ENCODE assay signal across 17 mouse cellular contexts in the genomic region with DNA sequence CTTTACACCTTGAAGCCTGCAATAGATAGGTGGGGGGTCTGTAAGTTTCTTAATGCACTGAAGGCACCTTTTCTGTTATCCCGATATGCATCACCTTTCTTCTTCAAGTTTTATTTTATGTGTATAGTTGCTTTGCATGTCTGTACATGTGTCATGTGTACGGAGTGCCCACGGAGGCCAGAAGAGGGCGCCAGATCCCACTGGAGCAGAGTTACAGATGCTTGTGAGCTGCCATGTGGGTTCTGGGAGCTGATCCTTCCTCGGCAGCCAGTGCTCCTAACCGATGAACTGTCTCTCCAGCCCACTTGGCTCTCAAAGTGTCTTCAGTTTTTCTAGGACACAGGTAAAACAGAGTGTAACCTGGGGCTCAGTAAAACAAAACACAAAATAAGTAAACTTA. TPM values are rescaled to one million over a fixed set of nuclear protein-coding genes. Genes with fewer than 3 reads are reported as not detected.
DNase-seq lines count a peak whose midpoint lies in the region; ATAC-seq and TF ChIP-seq lines count a peak whose summit lies in the region.
"Had no signal": no experiment of that assay in that cellular context is flagged by ENCODE, and none has a peak within 500 bp of the region (broad histone marks: within the 10 kb centered on the region; RNA-seq: fewer than 3 reads in every experiment).

No protein-coding gene starts in this region.

- 68% methylated on average over 6 of the region's 6 CpGs for WGBS in lung, embryonic 14.5 days

- H3K36me3 ChIP-seq in lung, embryonic 14.5 days (ENCODE audit: insufficient read depth): no peaks in the 10 kb centered on the region
- H3K36me3 ChIP-seq: neural tube, embryonic 13.5 days had no signal

- H3K27me3 ChIP-seq in lung, embryonic 14.5 days (ENCODE audit: insufficient read depth, low read length): no peaks in the 10 kb centered on the region
- H3K27me3 ChIP-seq: neural tube, embryonic 13.5 days had no signal

- H3K4me1 ChIP-seq in lung, embryonic 14.5 days (ENCODE audit: insufficient read depth): no peaks in the 10 kb centered on the region
- H3K4me1 ChIP-seq: neural tube, embryonic 13.5 days had no signal

- no peak overlapping the region for H3K4me2 ChIP-seq in lung, embryonic 14.5 days
- H3K4me2 ChIP-seq: heart, embryonic 11.5 days; midbrain, embryonic 11.5 days; neural tube, embryonic 13.5 days had no signal

- ATAC-seq in lung, embryonic 14.5 days (ENCODE audit: insufficient read depth): no peak
- ATAC-seq in megakaryocyte-erythroid progenitor cell, adult 5-6 weeks (replicated peaks; ENCODE audit: low FRiP score, low TSS enrichment, poor library complexity, severe bottlenecking): peak; percentile 56; the same call in 1 of the 2 replicates

- DNase-seq in cerebellum, postnatal 10 days: peak; percentile 46 to 51
- DNase-seq in cerebellum, adult 18-20 months: no peak
- peak; percentile 13 for DNase-seq in lung, embryonic 14.5 days
- no peak for DNase-seq in lung, postnatal 36 days
- peak; percentile 87 for DNase-seq in ZHBTc4 (ENCODE audit: low read depth, low spot score)
- DNase-seq in right cerebral cortex, postnatal 25 days: no peak
- no peak for DNase-seq in urinary bladder, postnatal 25 days (ENCODE audit: low spot score)
- DNase-seq: adrenal gland, adult 8-10 months; spleen, adult 18-20 months had no signal

- peak; percentile 31 for TF ChIP-seq CTCF in lung, embryonic 14.5 days (IDR thresholded peaks at IDR 0.05; ENCODE audit: low read depth)

- H3K27ac ChIP-seq in lung, embryonic 14.5 days (ENCODE audit: low read depth): no peak overlapping the region
- H3K27ac ChIP-seq: neural tube, embryonic 13.5 days had no signal

- H3K9me3 ChIP-seq in lung, embryonic 14.5 days (ENCODE audit: low read depth, low read length): no peaks in the 10 kb centered on the region
- H3K9me3 ChIP-seq: neural tube, embryonic 13.5 days had no signal

- H3K4me3 ChIP-seq in lung, embryonic 14.5 days (ENCODE audit: low read depth, low read length): no peak overlapping the region
- H3K4me3 ChIP-seq: neural tube, embryonic 13.5 days had no signal

- no peak overlapping the region for H3K9ac ChIP-seq in lung, embryonic 14.5 days
- H3K9ac ChIP-seq: neural tube, embryonic 13.5 days had no signal

RNA-seq across cellular contexts. Expression of gene Ccr8, which starts 10.7 kb away (rescaled TPM):
- polyA plus RNA-seq in lung, embryonic 14.5 days (2014; fragmentation: Nextera tagmentation; extraction: Ambion mirVana): 0.16 TPM in 1 of 2 replicates, not detected in the other
- not detected in 2 replicates for total RNA-seq in megakaryocyte-erythroid progenitor cell, adult 5-6 weeks (2014; fragmentation: Nextera tagmentation)
- total RNA-seq in megakaryocyte-erythroid progenitor cell, adult 5-6 weeks (2017): not detected in 2 replicates
- total RNA-seq: adrenal gland, adult 8-10 months; common myeloid progenitor, adult 5-6 weeks had no signal
- polyA plus RNA-seq: C2C12; forebrain, embryonic 11.5 days; heart, embryonic 11.5 days; midbrain, embryonic 11.5 days; neural tube, embryonic 13.5 days; urinary bladder, adult 2 months had no signal

RNA-seq across cellular contexts. Expression of gene Cx3cr1, which starts 11.6 kb away (rescaled TPM):
- polyA plus RNA-seq in lung, embryonic 14.5 days (2014; fragmentation: Nextera tagmentation; extraction: Ambion mirVana): 8.7 and 9.7 TPM in 2 replicates
- 0.17 TPM in 1 of 2 replicates, not detected in the other for total RNA-seq in megakaryocyte-erythroid progenitor cell, adult 5-6 weeks (2014; fragmentation: Nextera tagmentation)
- total RNA-seq in megakaryocyte-erythroid progenitor cell, adult 5-6 weeks (2017): 1.4 and 2.1 TPM in 2 replicates

RNA-seq across cellular contexts. Expression of gene Slc25a38, which starts 28.9 kb away (rescaled TPM):
- 26.9 and 31.4 TPM in 2 replicates for polyA plus RNA-seq in lung, embryonic 14.5 days (2014; fragmentation: Nextera tagmentation; extraction: Ambion mirVana)
- total RNA-seq in megakaryocyte-erythroid progenitor cell, adult 5-6 weeks (2014; fragmentation: Nextera tagmentation): 80.7 and 95.7 TPM in 2 replicates
- 57.5 and 88.7 TPM in 2 replicates for total RNA-seq in megakaryocyte-erythroid progenitor cell, adult 5-6 weeks (2017)

RNA-seq across cellular contexts. Expression of gene Rpsa, which starts 46.2 kb away (rescaled TPM):
- 2,022 and 2,170 TPM in 2 replicates for polyA plus RNA-seq in lung, embryonic 14.5 days (2014; fragmentation: Nextera tagmentation; extraction: Ambion mirVana)
- 3,355 and 3,656 TPM in 2 replicates for total RNA-seq in megakaryocyte-erythroid progenitor cell, adult 5-6 weeks (2014; fragmentation: Nextera tagmentation)
- total RNA-seq in megakaryocyte-erythroid progenitor cell, adult 5-6 weeks (2017): 5,426 and 6,681 TPM in 2 replicates

RNA-seq across cellular contexts. Expression of gene Xirp1, which starts 57.8 kb away (rescaled TPM):
- 0.07 and 0.87 TPM in 2 replicates for polyA plus RNA-seq in lung, embryonic 14.5 days (2014; fragmentation: Nextera tagmentation; extraction: Ambion mirVana)
- total RNA-seq in megakaryocyte-erythroid progenitor cell, adult 5-6 weeks (2014; fragmentation: Nextera tagmentation): not detected in 2 replicates
- total RNA-seq in megakaryocyte-erythroid progenitor cell, adult 5-6 weeks (2017): not detected in 2 replicates
- total RNA-seq: common myeloid progenitor, adult 5-6 weeks had no signal
- polyA plus RNA-seq: forebrain, embryonic 11.5 days; midbrain, embryonic 11.5 days had no signal

Comparison
In these comparisons a context has a peak if more than half of its experiments do, and no peak if none do; other contexts are left out.
1. DNase-seq: peak in cerebellum, postnatal 10 days (2 of 2), lung, embryonic 14.5 days (single experiment) and ZHBTc4 (single experiment); none in cerebellum, adult 18-20 months (0 of 2), lung, postnatal 36 days (single experiment), right cerebral cortex, postnatal 25 days (single experiment) and urinary bladder, postnatal 25 days (single experiment).